Mouse (Mus musculus) c-Kit-positive CD71-positive TER-119-positive erythroid progenitor cells, embryonic 14.5 days (primary cell): ENCODE measurements around the gene Cdkl5.

Experiments used
- DNase-seq: peaks from one replicate; pipeline ENCODE4 v3.0.0-alpha.2; 2013; ENCODE audit warnings: low spot score

Cdkl5 gene

DNA sequence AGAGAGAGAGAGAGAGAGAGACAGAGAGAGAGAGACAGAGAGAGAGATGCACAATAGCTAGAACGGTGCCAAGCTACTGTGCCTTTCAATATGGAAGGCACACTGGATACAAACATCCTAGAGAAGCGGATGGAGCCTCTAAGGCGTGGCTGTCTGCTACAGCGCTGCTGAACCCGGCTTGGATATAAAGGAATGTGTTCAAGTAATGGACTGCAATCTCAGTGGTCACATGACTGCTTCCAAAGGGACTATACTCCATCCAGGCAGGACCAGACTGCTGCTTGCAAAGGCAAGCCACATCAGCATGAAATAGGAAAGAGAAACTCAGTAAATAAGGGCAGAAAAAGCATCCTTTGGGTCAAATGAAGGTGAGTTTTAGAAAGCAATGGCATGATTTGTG lies 258.9 kb downstream of the Cdkl5 start, which contains the start of gene Ppef1:
Ppef1 (minus strand) TSS at position 116 of the 400 bp plus-strand sequence.
- DNase-seq, result no peak
